Mouse (Mus musculus) heart, adult 2 months (tissue): Measurements from ENCODE around the gene Osbpl10. TPM values are rescaled to one million over a fixed set of nuclear protein-coding genes. Genes with fewer than 3 reads are reported as not detected.

Experiments
- DNase-seq, 2 experiments: peaks; one replicate each; pipeline ENCODE4 v3.0.0; 2021
- H3K27ac ChIP-seq: fragments of 200-600 bp; 2 replicates; pipeline ENCODE4 v1.8.1; 2022
- H3K27me3 ChIP-seq: fragments of 200-500 bp; 2 replicates; pipeline ENCODE4 v1.6.1; 2012; ENCODE audit warnings: mild to moderate bottlenecking, low read length, inconsistent platforms, mixed read lengths; ENCODE audit not compliant: control insufficient read depth, insufficient read depth
- H3K36me3 ChIP-seq: fragments of 200-500 bp; 2 replicates; pipeline ENCODE4 v1.6.1; 2012; ENCODE audit warnings: low read length, inconsistent platforms; ENCODE audit not compliant: control insufficient read depth, insufficient read depth
- H3K4me1 ChIP-seq: fragments of 200-500 bp; 2 replicates; pipeline ENCODE4 v1.6.1; 2011; ENCODE audit warnings: low read length; ENCODE audit not compliant: control insufficient read depth, insufficient read depth
- H3K4me3 ChIP-seq: fragments of 200-600 bp; 2 replicates; pipeline ENCODE4 v1.8.1; 2022
- H3K79me2 ChIP-seq: fragments of 200-500 bp; replicated peaks from 2 replicates; pipeline ENCODE4 v1.6.1; 2012; ENCODE audit warnings: mild to moderate bottlenecking, inconsistent platforms, low read length, moderate library complexity, mixed read lengths; ENCODE audit not compliant: control insufficient read depth, insufficient read depth
- H3K9ac ChIP-seq: fragments of 200-500 bp; 2 replicates; pipeline ENCODE4 v1.6.1; 2012; ENCODE audit warnings: low read depth, mild to moderate bottlenecking, control low read depth, inconsistent platforms, low read length, mixed read lengths
- CTCF ChIP-seq: fragments of 200-600 bp; IDR thresholded peaks from 2 replicates; pipeline ENCODE4 v1.8.1; 2022; ENCODE audit warnings: antibody characterized with exemption, mild to moderate bottlenecking, moderate library complexity
- EP300 ChIP-seq: fragments of 200-500 bp; IDR thresholded peaks from 2 replicates; pipeline ENCODE4 v1.6.1; 2011; ENCODE audit warnings: low read depth, low read length, control low read depth; ENCODE audit not compliant: insufficient read depth
- POLR2A ChIP-seq: fragments of 200-500 bp; IDR thresholded peaks from 2 replicates; pipeline ENCODE4 v1.6.1; 2011; ENCODE audit warnings: mild to moderate bottlenecking, low read depth, low read length, control low read depth; ENCODE audit not compliant: insufficient read depth
- WGBS: fragments of 180-500 bp; shearing (Covaris S2); methylation state at CpG from one replicate; pipeline ENCODE4 v1.1.7; 2018; 5-methylcytosine and 5-hydroxymethylcytosine counted together
- intact Hi-C: fragments of 180-260 bp; cut with DNase I; formaldehyde crosslinking; loops from one replicate; pipeline ENCODE4 v1.15.1; 2025
- polyA plus RNA-seq: library from polyadenylated mRNA; depleted of rRNA; stranded (reverse); fragments of >200 nt; gene quantifications from 2 replicates; pipeline ENCODE4 v1.2.3, GENCODE M21; 2012
- total RNA-seq, 2 experiments: library from RNA; stranded (reverse); gene quantifications; 2 replicates each; pipeline ENCODE4 v1.2.3; 2021

The Osbpl10 gene
- total and polyA plus RNA-seq, 3 experiments = 1.4 to 3.4 (median 2.0) TPM

GRCm38 (mm10) chr9:115200166-115200862 lies 221.9 kb downstream of the Osbpl10 start:
- DNase-seq = no peak
- H3K27me3 ChIP-seq = no peaks in the 10 kb centered on the region
- H3K27ac ChIP-seq = no peak overlapping the region
- no peaks in the 10 kb centered on the region for H3K4me1 ChIP-seq
- no peak overlapping the region for H3K4me3 ChIP-seq
- TF ChIP-seq CTCF (no peak), POLR2A (no peak), EP300 (no peak)
- H3K9ac ChIP-seq = no peak overlapping the region
- intact Hi-C loops = no loop called here
- no peaks in the 10 kb centered on the region for H3K36me3 ChIP-seq
- WGBS = 92% methylated on average over 15 of the region's 15 CpGs
- H3K79me2 ChIP-seq = no peaks in the 10 kb centered on the region

- intact Hi-C loops = no loop called here
These were observed 222.9 kb downstream of the Osbpl10 start for GRCm38 (mm10) chr9:115201264-115201663.

GRCm38 (mm10) chr9:115203136-115203535 lies 224.8 kb downstream of the Osbpl10 start:
- H3K4me1 ChIP-seq = no peaks in the 10 kb centered on the region
- H3K9ac ChIP-seq = no peak overlapping the region
- no peaks in the 10 kb centered on the region for H3K27me3 ChIP-seq
- no peak for DNase-seq
- TF ChIP-seq EP300 (no peak), POLR2A (no peak), CTCF (no peak)
- no peaks in the 10 kb centered on the region for H3K36me3 ChIP-seq
- intact Hi-C loops = no loop called here
- no peaks in the 10 kb centered on the region for H3K79me2 ChIP-seq
- no peak overlapping the region for H3K27ac ChIP-seq
- no peak overlapping the region for H3K4me3 ChIP-seq
- WGBS = 71% methylated on average over 6 of the region's 6 CpGs

More at GRCm38 (mm10) chr9:115201264-115201663, 222.9 kb downstream of the Osbpl10 start:
- no peak for DNase-seq
- H3K4me3 ChIP-seq = no peak overlapping the region
- no peaks in the 10 kb centered on the region for H3K79me2 ChIP-seq
- no peaks in the 10 kb centered on the region for H3K36me3 ChIP-seq
- TF ChIP-seq POLR2A (no peak), CTCF (no peak), EP300 (no peak)
- no peaks in the 10 kb centered on the region for H3K4me1 ChIP-seq
- no peak overlapping the region for H3K9ac ChIP-seq
- H3K27me3 ChIP-seq = no peaks in the 10 kb centered on the region
- no peak overlapping the region for H3K27ac ChIP-seq
- 96% methylated on average over 6 of the region's 6 CpGs for WGBS

GRCm38 (mm10) chr9:115205491-115205890 lies 227.1 kb downstream of the Osbpl10 start:
- no peaks in the 10 kb centered on the region for H3K27me3 ChIP-seq
- H3K36me3 ChIP-seq = no peaks in the 10 kb centered on the region
- intact Hi-C loops = no loop called here
- 19% methylated on average over 6 of the region's 6 CpGs for WGBS
- TF ChIP-seq POLR2A (no peak), CTCF (no peak), EP300 (no peak)
- no peaks in the 10 kb centered on the region for H3K4me1 ChIP-seq
- no peaks in the 10 kb centered on the region for H3K79me2 ChIP-seq
- no peak overlapping the region for H3K27ac ChIP-seq
- DNase-seq = peak in 1 of 2 experiments; percentile 11
- no peak overlapping the region for H3K4me3 ChIP-seq
- no peak overlapping the region for H3K9ac ChIP-seq

- Histone ChIP-seq H3K27me3 (no peaks in the 10 kb centered on the region), H3K4me1 (no peaks in the 10 kb centered on the region), H3K36me3 (no peaks in the 10 kb centered on the region), H3K4me3 (no peak overlapping the region), H3K79me2 (no peaks in the 10 kb centered on the region), H3K27ac (no peak overlapping the region), H3K9ac (no peak overlapping the region)
- 64% methylated on average over 5 of the region's 5 CpGs for WGBS
- TF ChIP-seq POLR2A (no peak), EP300 (no peak), CTCF (no peak)
- intact Hi-C loops = no loop called here
- no peak for DNase-seq
These were observed 227.8 kb downstream of the Osbpl10 start for GRCm38 (mm10) chr9:115206219-115206618.

- DNase-seq = no peak
- H3K9ac ChIP-seq = no peak overlapping the region
- no peaks in the 10 kb centered on the region for H3K36me3 ChIP-seq
- H3K4me1 ChIP-seq = no peaks in the 10 kb centered on the region
- no peak overlapping the region for H3K27ac ChIP-seq
- no peaks in the 10 kb centered on the region for H3K79me2 ChIP-seq
- H3K27me3 ChIP-seq = no peaks in the 10 kb centered on the region
- intact Hi-C loops = no loop called here
- 91% methylated on average over 7 of the region's 7 CpGs for whole genome bisulfite sequencing
- H3K4me3 ChIP-seq = no peak overlapping the region
- TF ChIP-seq EP300 = no peak
- TF ChIP-seq CTCF = no peak
- no peak for TF ChIP-seq POLR2A
These were observed 231.4 kb downstream of the Osbpl10 start for GRCm38 (mm10) chr9:115209737-115210136.
